Mouse (Mus musculus) heart, embryonic 13.5 days (tissue): ENCODE results near the gene Gm45521. TPM values are rescaled to one million over a fixed set of nuclear protein-coding genes. Genes with fewer than 3 reads are reported as not detected.
A peak's percentile ranks its signal among the peaks of the same experiment; 100 is the strongest.

Experiments used
- ATAC-seq: fragments of 200-750 bp; cut with Nextera tagmentation; 2 replicates; pipeline ENCODE4 v1.8.0; 2017; ENCODE audit warnings: moderate TSS enrichment; ENCODE audit not compliant: insufficient number of reproducible peaks, low FRiP score, low TSS enrichment; ENCODE audit errors: extremely low read depth
- H3K27ac ChIP-seq: fragments of 300-500 bp; sonication (generic); replicated peaks from 2 replicates; pipeline ENCODE4 v1.5.1; 2015; ENCODE audit warnings: moderate library complexity, mild to moderate bottlenecking, inconsistent platforms
- H3K27me3 ChIP-seq: fragments of 300-500 bp; sonication (generic); replicated peaks from 2 replicates; pipeline ENCODE4 v1.6.1; 2015; ENCODE audit warnings: mild to moderate bottlenecking, inconsistent platforms
- H3K36me3 ChIP-seq: fragments of 300-500 bp; sonication (generic); 2 replicates; pipeline ENCODE4 v1.6.1; 2015; ENCODE audit warnings: mild to moderate bottlenecking, inconsistent platforms
- H3K4me1 ChIP-seq: fragments of 300-500 bp; sonication (generic); 2 replicates; pipeline ENCODE4 v1.6.1; 2015; ENCODE audit warnings: inconsistent platforms
- H3K4me2 ChIP-seq: fragments of 300-500 bp; sonication (generic); 2 replicates; pipeline ENCODE4 v1.6.1; 2015; ENCODE audit warnings: inconsistent platforms, mild to moderate bottlenecking, moderate library complexity
- H3K4me3 ChIP-seq: fragments of 300-500 bp; sonication (generic); 2 replicates; pipeline ENCODE4 v1.5.1; 2015; ENCODE audit warnings: moderate library complexity, mild to moderate bottlenecking, inconsistent platforms
- H3K9ac ChIP-seq: fragments of 300-500 bp; sonication (generic); 2 replicates; pipeline ENCODE4 v1.6.1; 2015; ENCODE audit warnings: inconsistent platforms, mild to moderate bottlenecking, moderate library complexity
- H3K9me3 ChIP-seq: fragments of 300-500 bp; sonication (generic); 2 replicates; pipeline ENCODE4 v1.6.1; 2016; ENCODE audit warnings: inconsistent platforms
- WGBS: fragments of 180-500 bp; shearing (Covaris S2); methylation state at CpG from one replicate; pipeline ENCODE4 v1.1.7; 2015; ENCODE audit warnings: mixed read lengths; 5-methylcytosine and 5-hydroxymethylcytosine counted together
- polyA plus RNA-seq: library from polyadenylated mRNA; unstranded; fragments of >200 nt; fragmentation: Nextera tagmentation; extraction: Ambion mirVana; gene quantifications from 2 replicates; pipeline ENCODE4 v1.2.1, GENCODE M21; 2015

Gm45521 gene
- polyA plus RNA-seq, 1 experiment from 2014 or later, result not detected

- 87% methylated on average over 7 of the region's 7 CpGs for WGBS
- peaks cover 86% of the 10 kb centered on the region for H3K36me3 ChIP-seq
- H3K27ac ChIP-seq, result no peak overlapping the region
Measured at GRCm38 (mm10) chr14:7934166-7934565, 22.9 kb upstream of the Gm45521 start.

GRCm38 (mm10) chr14:7937052-7937630 is 19.9 kb upstream of the Gm45521 start:
- no peaks in the 10 kb centered on the region for H3K9me3 ChIP-seq
- H3K4me3 ChIP-seq, result no peak overlapping the region
- no peak for ATAC-seq
- H3K4me2 ChIP-seq, result peak overlapping the region; percentile 42
- 0 out of 2 replicates have a peak overlapping the region, but pooled peaks have one; percentile 24 for H3K9ac ChIP-seq
- no peak overlapping the region for H3K27ac ChIP-seq
- H3K36me3 ChIP-seq, result peaks cover 84% of the 10 kb centered on the region
- no peaks in the 10 kb centered on the region for H3K27me3 ChIP-seq
- WGBS, result 33% methylated on average over 17 of the region's 17 CpGs
- peaks cover 17% of the 10 kb centered on the region for H3K4me1 ChIP-seq

More at GRCm38 (mm10) chr14:7934166-7934565, 22.9 kb upstream of the Gm45521 start:
- Histone ChIP-seq H3K4me2 (no peak overlapping the region), H3K4me3 (no peak overlapping the region), H3K9ac (no peak overlapping the region), H3K27me3 (no peaks in the 10 kb centered on the region), H3K9me3 (no peaks in the 10 kb centered on the region), H3K4me1 (0 out of 2 replicates have a peak, but pooled peaks cover 3% of the 10 kb centered on the region)
- no peak for ATAC-seq

- no peak for ATAC-seq
- Histone ChIP-seq H3K27me3 (no peaks in the 10 kb centered on the region), H3K4me1 (peaks cover 37% of the 10 kb centered on the region), H3K9ac (no peak overlapping the region), H3K4me2 (no peak overlapping the region), H3K9me3 (no peaks in the 10 kb centered on the region), H3K4me3 (no peak overlapping the region), H3K36me3 (peaks cover 83% of the 10 kb centered on the region), H3K27ac (no peak overlapping the region)
- 83% methylated on average over 19 of the region's 19 CpGs for WGBS
Measured at GRCm38 (mm10) chr14:7938809-7939784, 18.0 kb upstream of the Gm45521 start.

GRCm38 (mm10) chr14:7941413-7941812 is 15.7 kb upstream of the Gm45521 start:
- Histone ChIP-seq H3K9me3 (no peaks in the 10 kb centered on the region), H3K4me3 (no peak overlapping the region), H3K36me3 (peaks cover 81% of the 10 kb centered on the region), H3K4me2 (no peak overlapping the region), H3K4me1 (peaks cover 51% of the 10 kb centered on the region), H3K27me3 (no peaks in the 10 kb centered on the region), H3K9ac (no peak overlapping the region), H3K27ac (peak overlapping the region; percentile 61)
- WGBS, result 41% methylated on average over 5 of the region's 5 CpGs
- 0 out of 2 replicates have a peak, but pooled peaks have one; percentile 9 for ATAC-seq

GRCm38 (mm10) chr14:7943101-7943800 is 13.8 kb upstream of the Gm45521 start:
- Histone ChIP-seq H3K27me3 (no peaks in the 10 kb centered on the region), H3K9me3 (no peaks in the 10 kb centered on the region), H3K4me3 (no peak overlapping the region), H3K4me1 (peaks cover 48% of the 10 kb centered on the region), H3K4me2 (no peak overlapping the region), H3K36me3 (peaks cover 89% of the 10 kb centered on the region), H3K27ac (peak overlapping the region; percentile 66), H3K9ac (0 out of 2 replicates have a peak overlapping the region, but pooled peaks have one; percentile 14)
- ATAC-seq, result no peak
- WGBS, result 68% methylated on average over 7 of the region's 7 CpGs

- Histone ChIP-seq H3K27me3 (no peaks in the 10 kb centered on the region), H3K9ac (peak overlapping the region; percentile 14; the same call in 1 of the 2 replicates), H3K4me3 (no peak overlapping the region), H3K27ac (peak overlapping the region; percentile 66), H3K4me1 (peaks cover 48% of the 10 kb centered on the region), H3K36me3 (peaks cover 91% of the 10 kb centered on the region), H3K9me3 (no peaks in the 10 kb centered on the region), H3K4me2 (no peak overlapping the region)
- no peak for ATAC-seq
- 60% methylated on average over 3 of the region's 3 CpGs for WGBS
Measured at GRCm38 (mm10) chr14:7943801-7944135, 13.3 kb upstream of the Gm45521 start.

- WGBS, result 46% methylated on average over 8 of the region's 8 CpGs
Measured at GRCm38 (mm10) chr14:7944349-7945039, 12.6 kb upstream of the Gm45521 start.

GRCm38 (mm10) chr14:7945261-7945660 is 11.8 kb upstream of the Gm45521 start:
- 0 out of 2 replicates have a peak, but pooled peaks have one; percentile 4 for ATAC-seq
- no peak overlapping the region for H3K4me3 ChIP-seq
- WGBS, result 55% methylated on average over 5 of the region's 5 CpGs
- H3K9ac ChIP-seq, result no peak overlapping the region
- no peak overlapping the region for H3K27ac ChIP-seq
- no peaks in the 10 kb centered on the region for H3K27me3 ChIP-seq
- no peak overlapping the region for H3K4me2 ChIP-seq
- peaks cover 90% of the 10 kb centered on the region for H3K36me3 ChIP-seq
- H3K4me1 ChIP-seq, result peaks cover 48% of the 10 kb centered on the region
- H3K9me3 ChIP-seq, result no peaks in the 10 kb centered on the region

More at GRCm38 (mm10) chr14:7944349-7945039, 12.6 kb upstream of the Gm45521 start:
- Histone ChIP-seq H3K27me3 (no peaks in the 10 kb centered on the region), H3K4me1 (peaks cover 48% of the 10 kb centered on the region), H3K4me2 (no peak overlapping the region), H3K4me3 (no peak overlapping the region), H3K9ac (no peak overlapping the region), H3K9me3 (no peaks in the 10 kb centered on the region), H3K36me3 (peaks cover 90% of the 10 kb centered on the region), H3K27ac (peak overlapping the region; percentile 66; the same call in 1 of the 2 replicates)
- ATAC-seq, result no peak

- no peaks in the 10 kb centered on the region for H3K9me3 ChIP-seq
- no peak overlapping the region for H3K4me3 ChIP-seq
- H3K27me3 ChIP-seq, result no peaks in the 10 kb centered on the region
- no peak overlapping the region for H3K4me2 ChIP-seq
- peaks cover 37% of the 10 kb centered on the region for H3K4me1 ChIP-seq
- peaks cover 53% of the 10 kb centered on the region for H3K36me3 ChIP-seq
- no peak for ATAC-seq
- H3K27ac ChIP-seq, result no peak overlapping the region
- WGBS, result 84% methylated on average over 9 of the region's 9 CpGs
- no peak overlapping the region for H3K9ac ChIP-seq
Measured at GRCm38 (mm10) chr14:7951234-7951633, 5.9 kb upstream of the Gm45521 start.

- H3K9ac ChIP-seq, result peak overlapping the region; percentile 57
- H3K27ac ChIP-seq, result peak overlapping the region; percentile 82
- peaks cover 37% of the 10 kb centered on the region for H3K4me1 ChIP-seq
- peaks cover 41% of the 10 kb centered on the region for H3K36me3 ChIP-seq
- H3K4me3 ChIP-seq, result peak overlapping the region; percentile 8; the same call in 1 of the 2 replicates
- no peaks in the 10 kb centered on the region for H3K9me3 ChIP-seq
- no peaks in the 10 kb centered on the region for H3K27me3 ChIP-seq
- ATAC-seq, result peak; percentile 10; the same call in 1 of the 2 replicates
- WGBS, result 7% methylated on average over 12 of the region's 12 CpGs
- peak overlapping the region; percentile 49 for H3K4me2 ChIP-seq
Measured at GRCm38 (mm10) chr14:7952610-7953254, 4.4 kb upstream of the Gm45521 start.
